Mouse (Mus musculus) cerebellum, adult 2 months (tissue): ENCODE results near the gene Ppp1r13b. TPM values are rescaled to one million over a fixed set of nuclear protein-coding genes. Genes with fewer than 3 reads are reported as not detected.

Experiments
- DNase-seq, 2 experiments: peaks; one replicate each; pipeline ENCODE4 v3.0.0; 2021
- H3K27ac ChIP-seq: fragments of 200-500 bp; 2 replicates; pipeline ENCODE4 v1.5.1; 2012; ENCODE audit warnings: low read length, control low read depth, inconsistent platforms; ENCODE audit not compliant: insufficient read depth
- H3K27me3 ChIP-seq: fragments of 200-500 bp; 2 replicates; pipeline ENCODE4 v1.6.1; 2012; ENCODE audit warnings: inconsistent platforms, mild to moderate bottlenecking, low read length, moderate library complexity; ENCODE audit not compliant: control insufficient read depth, insufficient read depth
- H3K4me1 ChIP-seq: fragments of 200-500 bp; 2 replicates; pipeline ENCODE4 v1.6.1; 2011; ENCODE audit warnings: low read length; ENCODE audit not compliant: control insufficient read depth, insufficient read depth
- H3K4me3 ChIP-seq: fragments of 200-500 bp; replicated peaks from 2 replicates; pipeline ENCODE3; 2011; ENCODE audit warnings: mild to moderate bottlenecking, low read depth, low read length, control low read depth; ENCODE audit not compliant: insufficient read depth
- CTCF ChIP-seq: fragments of 200-500 bp; IDR thresholded peaks from 2 replicates; pipeline ENCODE4 v1.5.1; 2011; ENCODE audit warnings: low read depth, mild to moderate bottlenecking, control low read depth, low read length, moderate library complexity, borderline replicate concordance; ENCODE audit not compliant: insufficient read depth
- POLR2A ChIP-seq: fragments of 200-500 bp; IDR thresholded peaks from 2 replicates; pipeline ENCODE4 v1.6.1; 2011; ENCODE audit warnings: low read length, control low read depth, borderline replicate concordance; ENCODE audit not compliant: insufficient read depth
- WGBS: fragments of 180-500 bp; shearing (Covaris S2); methylation state at CpG from one replicate; pipeline ENCODE4 v1.1.7; 2018; 5-methylcytosine and 5-hydroxymethylcytosine counted together
- polyA plus RNA-seq: library from polyadenylated mRNA; depleted of rRNA; stranded (reverse); fragments of >200 nt; gene quantifications from 2 replicates; pipeline ENCODE4 v1.2.3, GENCODE M21; 2012; rRNA removed

Ppp1r13b gene
- polyA plus RNA-seq, 1 experiment: 38.4 TPM

- Histone ChIP-seq H3K27ac (no peak overlapping the region), H3K4me1 (no peaks in the 10 kb centered on the region; the same call in 1 of the 2 replicates), H3K4me3 (no peak overlapping the region), H3K27me3 (no peaks in the 10 kb centered on the region)
- TF ChIP-seq CTCF: no peak
- TF ChIP-seq POLR2A: no peak
- no peak for DNase-seq
- 96% methylated on average over 6 of the region's 6 CpGs for WGBS
Observed at GRCm38 (mm10) chr12:111787015-111787414, 120.9 kb downstream of the Ppp1r13b start.

- TF ChIP-seq CTCF: no peak
- TF ChIP-seq POLR2A: no peak
- no peaks in the 10 kb centered on the region for H3K4me1 ChIP-seq
- H3K27me3 ChIP-seq: no peaks in the 10 kb centered on the region
- no peak overlapping the region for H3K27ac ChIP-seq
- WGBS: 77% methylated on average over 15 of the region's 15 CpGs
- DNase-seq: no peak
- no peak overlapping the region for H3K4me3 ChIP-seq
Observed at GRCm38 (mm10) chr12:111785174-111785573, 122.7 kb downstream of the Ppp1r13b start.

- Histone ChIP-seq H3K4me1 (no peaks in the 10 kb centered on the region), H3K27me3 (no peaks in the 10 kb centered on the region), H3K27ac (no peak overlapping the region), H3K4me3 (no peak overlapping the region)
- DNase-seq: no peak
- TF ChIP-seq CTCF (0 out of 2 replicates have a peak, but pooled peaks have one; percentile 9), POLR2A (no peak)
- WGBS: 88% methylated on average over 1 of the region's 1 CpGs
Observed at GRCm38 (mm10) chr12:111779544-111779943, 128.4 kb downstream of the Ppp1r13b start.

Other genes with a start within 250 kb of the Ppp1r13b start
- gene Ckb, start 235.8 kb downstream of the Ppp1r13b start, polyA plus RNA-seq: 5,042 and 5,433 TPM in 2 replicates
- 14.2 and 14.4 TPM in 2 replicates for gene Trmt61a, start 230.0 kb downstream of the Ppp1r13b start, polyA plus RNA-seq
- 52.7 and 54.4 TPM in 2 replicates for gene Bag5, start 194.9 kb downstream of the Ppp1r13b start, polyA plus RNA-seq
- gene Apopt1, start 194.8 kb downstream of the Ppp1r13b start, polyA plus RNA-seq: 46.8 and 49.8 TPM in 2 replicates
- gene Klc1, start 149.3 kb downstream of the Ppp1r13b start, polyA plus RNA-seq: 874 and 889 TPM in 2 replicates
- 16.7 and 19.2 TPM in 2 replicates for gene Xrcc3, start 94.2 kb downstream of the Ppp1r13b start, polyA plus RNA-seq
- gene Zfyve21, start 93.9 kb downstream of the Ppp1r13b start, polyA plus RNA-seq: 31.6 and 33.4 TPM in 2 replicates
- 359 and 364 TPM in 2 replicates for gene Atp5mpl, start 58.9 kb upstream of the Ppp1r13b start, polyA plus RNA-seq
- 0.17 and 0.21 TPM in 2 replicates for gene Tdrd9, start 63.4 kb upstream of the Ppp1r13b start, polyA plus RNA-seq
- 1.3 and 1.7 TPM in 2 replicates for gene Rd3l, start 73.2 kb upstream of the Ppp1r13b start, polyA plus RNA-seq
- gene Aspg, start 198.6 kb upstream of the Ppp1r13b start, polyA plus RNA-seq: 2.5 and 3.2 TPM in 2 replicates
- gene Kif26a, start 238.1 kb upstream of the Ppp1r13b start, polyA plus RNA-seq: 2.4 TPM in 2 replicates